Mouse (Mus musculus) testis, adult 2 months (tissue): ENCODE measurements at regions not wholly inside any gene's neighbourhood (a gene's known extent, or its start where the extent isn't known, plus 50 kb on each side); places are given as distances from the start of the nearest gene placed in this dataset.

Experiments used
- H3K27ac ChIP-seq: fragments of 200-500 bp; 2 replicates; pipeline ENCODE4 v1.5.1; 2012; ENCODE audit warnings: low read depth, low read length; ENCODE audit not compliant: control insufficient read depth, insufficient read depth
- H3K27me3 ChIP-seq: fragments of 200-500 bp; 2 replicates; pipeline ENCODE4 v1.6.1; 2012; ENCODE audit warnings: mild to moderate bottlenecking, low read length, moderate library complexity; ENCODE audit not compliant: control insufficient read depth, insufficient read depth
- H3K36me3 ChIP-seq: fragments of 200-500 bp; 2 replicates; pipeline ENCODE4 v1.6.1; 2012; ENCODE audit warnings: mild to moderate bottlenecking, low read length; ENCODE audit not compliant: control insufficient read depth, insufficient read depth
- H3K4me1 ChIP-seq: fragments of 200-500 bp; 2 replicates; pipeline ENCODE4 v1.6.1; 2012; ENCODE audit warnings: low read length; ENCODE audit not compliant: control insufficient read depth, insufficient read depth
- H3K4me3 ChIP-seq: fragments of 200-500 bp; 2 replicates; pipeline ENCODE4 v1.5.1; 2012; ENCODE audit warnings: low read depth, mild to moderate bottlenecking, low read length, moderate library complexity, mixed read lengths; ENCODE audit not compliant: control insufficient read depth
- CTCF ChIP-seq: fragments of 200-500 bp; IDR thresholded peaks from 2 replicates; pipeline ENCODE4 v1.5.1; 2012; ENCODE audit warnings: low read depth, mild to moderate bottlenecking, inconsistent platforms, low read length, moderate library complexity; ENCODE audit not compliant: control insufficient read depth, insufficient read depth, insufficient replicate concordance
- POLR2A ChIP-seq: fragments of 200-500 bp; IDR thresholded peaks from 2 replicates; pipeline ENCODE4 v1.6.1; 2012; ENCODE audit warnings: low read depth, mild to moderate bottlenecking, inconsistent platforms, low read length, moderate library complexity; ENCODE audit not compliant: control insufficient read depth

- no peak for TF ChIP-seq CTCF
- TF ChIP-seq POLR2A = no peak
- Histone ChIP-seq H3K36me3 (no peaks in the 10 kb centered on the region), H3K27me3 (no peaks in the 10 kb centered on the region), H3K27ac (no peak overlapping the region), H3K4me3 (no peak overlapping the region), H3K4me1 (no peaks in the 10 kb centered on the region; the same call in 1 of the 2 replicates)
These were observed 51.7 kb upstream of the Casz1 start for GRCm38 (mm10) chr4:148752360-148753093.

GRCm38 (mm10) chr4:148753143-148753798, 51.0 kb upstream of the Casz1 start:
- Histone ChIP-seq H3K27ac (no peak overlapping the region), H3K4me1 (no peaks in the 10 kb centered on the region; the same call in 1 of the 2 replicates), H3K36me3 (no peaks in the 10 kb centered on the region), H3K27me3 (no peaks in the 10 kb centered on the region), H3K4me3 (no peak overlapping the region)
- TF ChIP-seq CTCF (no peak), POLR2A (no peak)

- H3K27ac ChIP-seq = no peak overlapping the region
- H3K27me3 ChIP-seq = no peaks in the 10 kb centered on the region
- H3K4me3 ChIP-seq = no peak overlapping the region
- TF ChIP-seq POLR2A (no peak), CTCF (no peak)
- no peaks in the 10 kb centered on the region; the same call in 1 of the 2 replicates for H3K4me1 ChIP-seq
- H3K36me3 ChIP-seq = no peaks in the 10 kb centered on the region
These were observed 50.4 kb upstream of the Casz1 start for GRCm38 (mm10) chr4:148753849-148754248.
